Mouse (Mus musculus): ENCODE data around the gene Pcnt.

The Pcnt gene

DNA sequence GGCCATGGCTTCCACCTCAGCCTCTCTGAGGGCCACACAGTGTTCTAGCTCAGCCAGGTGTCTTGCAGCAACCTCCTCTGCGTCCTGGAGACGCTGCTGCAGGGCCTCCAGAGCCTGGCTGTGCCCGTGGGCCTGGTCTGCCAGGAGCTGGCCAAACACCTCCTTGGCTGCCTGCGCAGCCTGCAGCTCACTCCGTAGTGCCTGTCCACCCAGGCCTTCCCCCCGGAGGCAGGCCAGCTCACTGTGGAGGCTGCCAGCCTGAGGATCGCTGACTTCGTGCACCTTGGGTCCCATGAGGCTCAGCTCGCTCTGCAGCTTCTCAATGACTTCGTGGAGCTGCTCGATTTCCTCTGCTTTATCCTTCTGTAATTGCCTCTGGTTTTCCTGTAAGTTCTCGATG lies 50.0 kb downstream of the Pcnt start:
- no peak for DNase-seq

DNA sequence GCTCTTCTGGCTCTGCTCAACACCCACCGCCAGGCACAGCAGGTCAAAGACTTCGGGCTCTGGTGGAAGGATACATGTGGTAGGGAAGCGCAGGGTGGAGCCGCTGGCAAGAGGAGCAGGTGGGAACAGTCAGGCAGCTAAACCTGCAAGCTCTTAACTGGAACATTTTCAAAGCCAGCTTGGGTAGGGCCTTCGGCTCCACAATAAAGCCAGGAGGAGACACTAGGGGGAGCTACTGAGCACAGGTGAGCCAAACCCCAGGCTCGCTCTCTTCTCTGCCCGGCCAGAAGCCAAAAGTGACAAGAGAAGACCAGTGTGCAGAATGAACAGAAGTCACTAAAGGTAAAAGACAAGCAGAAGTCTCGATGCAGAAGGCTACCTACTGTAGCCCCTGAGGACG lies 50.8 kb downstream of the Pcnt start:
- peak; percentile 53 to 57 for DNase-seq

DNA sequence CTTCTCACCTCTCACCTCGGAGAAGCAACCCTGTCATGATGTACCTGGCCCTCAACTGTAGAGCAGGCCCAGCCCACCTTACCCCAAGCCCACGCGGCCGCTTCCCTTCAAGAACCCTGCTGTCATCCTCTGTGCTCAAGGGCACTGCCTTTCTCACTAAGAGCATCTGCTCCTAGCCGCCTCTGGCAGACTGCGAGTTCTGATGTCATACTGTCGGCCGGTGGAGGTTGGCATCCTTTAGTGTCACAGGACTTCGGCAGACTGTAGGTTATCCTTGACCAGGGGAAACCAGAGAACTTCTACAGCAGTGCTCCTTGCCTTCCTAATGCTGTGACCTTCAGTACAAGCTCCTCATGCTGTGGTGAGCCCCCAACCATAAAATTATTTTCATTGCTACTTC lies 51.4 kb downstream of the Pcnt start:
- DNase-seq = no peak

DNA sequence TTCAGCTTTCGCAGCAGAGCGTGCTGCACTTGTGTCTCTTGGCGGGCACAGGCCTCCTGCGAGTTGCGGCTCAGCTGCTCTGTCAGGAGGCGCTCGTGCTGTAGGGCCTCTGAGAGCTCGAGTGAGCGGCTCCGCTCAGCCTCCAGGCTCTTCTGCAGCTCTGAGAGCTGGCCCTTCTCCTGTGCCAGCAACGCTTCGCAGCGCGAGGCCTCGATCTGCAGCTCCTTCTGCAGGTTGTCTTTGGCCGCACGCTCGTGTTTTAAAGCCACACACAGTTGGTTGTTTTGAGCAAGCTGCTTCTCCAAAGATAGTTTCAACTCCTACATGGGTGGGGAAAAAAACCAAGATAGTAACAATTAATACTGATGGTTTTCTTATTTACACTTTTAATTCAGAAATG lies 67.6 kb downstream of the Pcnt start:
- no peak for DNase-seq

DNA sequence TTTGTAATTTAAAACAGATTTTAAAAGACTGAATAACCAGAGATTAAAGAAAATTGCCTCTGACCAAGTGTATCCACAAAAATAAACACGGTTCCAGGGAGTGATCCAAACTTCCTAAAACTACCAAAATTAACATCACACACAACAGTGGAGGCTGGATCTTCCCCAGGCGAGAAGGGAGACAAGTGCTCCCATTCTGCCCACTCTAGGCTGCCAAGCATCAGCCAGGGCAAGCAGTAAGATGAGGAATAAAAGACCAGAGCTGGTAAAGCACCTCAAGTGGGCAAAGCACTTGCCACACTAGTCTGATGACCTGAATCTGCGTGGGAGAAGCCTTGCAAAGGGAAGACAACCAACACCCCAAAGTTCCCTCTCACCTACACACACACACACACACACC lies 70.8 kb downstream of the Pcnt start:
- no peak for DNase-seq

DNA sequence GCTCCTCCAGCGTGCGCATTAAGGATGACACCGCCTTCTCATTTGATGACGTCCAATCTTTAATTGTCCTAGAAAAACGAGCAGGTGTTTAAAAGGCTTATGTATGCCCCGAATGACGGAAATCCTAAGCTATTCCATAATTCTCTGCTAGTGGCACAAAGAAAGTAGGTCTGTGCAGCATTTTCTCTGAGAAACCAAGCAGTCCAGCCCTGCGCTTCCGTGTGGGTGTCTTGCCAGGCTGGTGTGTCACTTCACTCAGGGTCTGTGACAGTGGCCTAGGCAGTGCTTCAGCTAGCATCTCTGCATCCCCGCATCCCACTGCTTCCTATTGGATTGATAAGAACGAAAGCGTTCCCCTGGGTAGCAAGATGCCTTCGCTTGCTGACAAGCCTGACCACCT lies 73.8 kb downstream of the Pcnt start:
- no peak for DNase-seq

DNA sequence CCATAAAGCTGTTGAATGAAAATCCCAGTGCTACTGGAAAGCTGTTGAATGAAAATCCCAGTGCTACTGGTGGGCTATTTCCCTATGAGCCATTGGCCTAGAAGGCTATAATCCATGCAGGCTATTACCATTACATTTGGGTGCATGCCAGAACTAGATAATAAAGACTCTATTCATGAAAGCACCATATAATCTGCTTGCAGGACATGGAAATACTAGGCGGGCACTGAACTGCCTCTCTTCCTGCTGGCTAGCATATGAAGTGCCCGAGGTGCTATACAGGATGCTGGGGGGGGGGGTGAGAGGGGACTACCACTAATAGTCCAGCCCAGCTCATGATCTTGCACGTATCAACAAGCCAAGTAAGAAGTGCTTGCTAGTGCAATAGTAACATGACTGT lies 79.4 kb downstream of the Pcnt start:
- DNase-seq = no peak

DNA sequence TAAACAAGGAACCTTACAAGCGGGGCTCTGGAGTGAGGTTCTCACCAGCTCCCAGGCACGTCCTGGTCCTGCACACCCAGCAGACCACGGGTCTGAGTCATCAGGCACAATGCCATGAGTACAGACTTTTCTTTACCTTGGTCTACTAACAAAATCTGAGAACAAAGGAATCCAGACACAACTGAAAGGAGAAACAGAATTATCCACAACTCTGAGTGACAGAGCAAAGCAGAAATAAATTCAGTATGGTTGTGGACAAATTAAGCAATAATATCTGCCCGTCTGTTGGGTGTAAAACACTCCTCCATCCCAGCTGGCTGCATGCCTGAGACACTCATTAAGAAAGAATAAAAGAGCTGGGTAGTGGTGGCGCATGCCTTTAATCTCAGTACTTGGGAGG lies 84.1 kb downstream of the Pcnt start:
- DNase-seq = no peak

DNA sequence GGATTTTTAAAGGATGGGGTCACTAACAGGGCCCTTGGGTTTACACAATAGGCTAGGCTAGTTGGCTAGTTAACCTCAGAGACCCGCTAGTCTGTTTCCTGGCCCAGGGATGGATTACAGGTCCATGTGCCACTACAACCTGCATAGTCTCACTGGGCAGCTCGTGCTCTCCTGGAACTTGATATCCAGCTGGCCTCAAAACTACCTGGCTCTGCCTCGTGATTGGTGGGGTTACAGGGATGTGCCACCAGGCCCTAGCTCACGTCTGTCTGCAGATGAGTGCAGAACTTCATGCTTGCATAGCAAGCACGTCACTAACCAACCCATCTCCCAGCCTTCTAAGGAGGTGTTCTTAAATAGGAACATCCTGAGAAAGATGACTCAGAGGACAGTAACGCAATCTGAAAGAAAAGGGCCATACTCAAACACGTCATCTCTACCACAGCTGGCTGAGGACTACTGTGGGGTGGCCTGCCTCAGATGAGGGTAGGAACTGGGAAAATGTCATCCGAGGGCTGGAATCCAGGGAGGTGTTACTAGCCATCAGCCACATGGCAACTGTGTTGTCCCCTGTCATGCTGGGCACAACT lies 85.2 kb downstream of the Pcnt start:
- DNase-seq = no peak

DNA sequence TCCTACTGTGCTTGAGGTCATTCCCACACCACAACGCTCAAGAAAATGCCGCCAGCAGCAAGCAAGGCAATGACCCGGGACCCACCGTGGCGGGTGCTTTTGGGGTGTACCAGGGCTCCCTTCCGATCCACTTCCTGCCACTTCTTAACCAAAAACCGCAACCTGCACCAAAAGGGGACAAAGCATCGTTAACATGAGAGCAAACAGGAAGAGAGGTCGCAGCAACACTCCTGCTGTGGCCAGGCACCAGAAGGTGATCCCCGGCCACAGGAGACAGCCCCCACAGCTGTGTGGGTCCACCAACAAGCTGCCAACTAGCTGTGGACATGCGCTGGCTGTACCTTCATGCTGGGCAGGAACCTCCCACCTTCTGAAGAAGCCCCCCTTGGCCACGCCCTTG lies 87.6 kb downstream of the Pcnt start:
- DNase-seq = no peak

DNA sequence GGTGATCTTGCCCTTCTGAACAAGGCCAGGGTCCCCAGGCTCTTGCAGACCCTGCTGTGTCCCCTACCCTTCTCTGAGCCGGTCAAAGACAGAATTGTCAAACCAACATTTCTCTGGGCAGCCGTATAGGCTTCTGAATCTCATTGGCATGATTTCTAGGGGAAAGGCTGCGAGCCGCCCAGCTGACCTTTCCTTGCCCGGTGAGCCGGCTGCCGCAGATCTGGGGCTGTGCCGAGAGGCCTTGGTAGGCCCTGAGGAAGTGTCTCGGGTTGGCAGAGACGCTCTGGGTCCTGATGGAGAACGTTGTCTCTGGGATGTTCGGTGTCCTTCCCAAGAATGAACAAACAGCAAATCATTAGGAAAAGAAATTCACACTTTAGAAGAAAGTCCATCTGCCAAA lies 88.6 kb downstream of the Pcnt start:
- no peak for DNase-seq

DNA sequence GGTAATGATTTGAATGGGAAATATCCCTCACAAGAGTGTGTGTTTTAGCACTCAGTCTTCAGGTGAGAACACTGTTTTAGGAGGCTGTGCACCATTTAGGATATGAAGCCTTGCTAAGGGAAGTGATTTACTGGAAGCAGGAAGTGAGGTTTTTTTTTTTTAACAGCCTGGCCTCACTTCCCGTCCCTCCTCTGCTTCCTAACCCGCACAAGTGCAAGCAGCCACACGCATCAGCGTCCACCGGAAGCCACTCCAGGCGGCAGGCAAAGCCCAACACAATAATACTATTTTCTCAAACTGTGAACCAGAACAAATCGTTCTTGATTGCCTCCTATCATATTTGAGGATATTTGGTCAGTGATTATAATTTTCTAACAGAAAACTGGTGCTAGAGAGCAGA lies 90.6 kb downstream of the Pcnt start:
- DNase-seq = no peak

DNA sequence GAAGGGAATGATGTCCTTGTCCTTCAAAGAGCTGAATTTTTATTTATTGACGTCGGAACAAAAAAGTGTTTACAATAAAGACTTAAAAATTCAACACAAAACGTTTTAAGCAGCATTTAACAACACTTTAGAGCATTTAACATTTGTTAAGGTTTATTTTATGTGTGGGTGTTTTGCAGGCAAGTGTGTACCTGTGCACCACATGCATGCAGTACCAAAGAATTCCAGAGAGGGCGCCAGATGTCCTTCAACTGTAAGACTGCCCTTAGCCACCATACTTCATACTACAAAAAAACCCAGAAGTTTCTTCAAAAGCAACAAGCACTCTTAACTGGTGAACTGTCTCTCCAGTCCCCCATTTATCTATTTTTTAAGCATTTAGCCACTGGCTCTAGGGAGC lies 96.0 kb downstream of the Pcnt start:
- peak; percentile 59 to 61 for DNase-seq

DNA sequence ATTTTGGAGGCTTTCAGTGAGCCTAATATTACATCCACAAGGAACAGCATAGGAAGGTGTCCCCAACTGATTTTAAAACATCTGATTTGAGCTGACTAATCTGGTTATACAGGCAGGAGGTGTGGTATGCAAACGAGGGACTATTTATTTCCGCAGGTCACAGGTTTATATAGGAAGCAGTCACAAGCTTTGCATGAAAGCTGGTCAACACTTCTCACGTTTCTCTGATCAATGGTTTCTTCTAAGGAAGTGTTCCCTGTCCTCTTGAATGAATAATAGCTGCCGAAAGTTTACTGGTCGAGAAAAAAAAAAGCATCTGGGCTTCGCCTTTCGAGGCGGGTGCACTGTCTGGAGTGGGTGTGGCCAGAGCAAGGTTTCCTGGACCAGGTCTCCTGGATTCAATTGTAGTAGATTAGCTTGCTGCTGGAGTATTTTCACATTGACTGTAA lies 96.5 kb downstream of the Pcnt start:
- no peak for DNase-seq

DNA sequence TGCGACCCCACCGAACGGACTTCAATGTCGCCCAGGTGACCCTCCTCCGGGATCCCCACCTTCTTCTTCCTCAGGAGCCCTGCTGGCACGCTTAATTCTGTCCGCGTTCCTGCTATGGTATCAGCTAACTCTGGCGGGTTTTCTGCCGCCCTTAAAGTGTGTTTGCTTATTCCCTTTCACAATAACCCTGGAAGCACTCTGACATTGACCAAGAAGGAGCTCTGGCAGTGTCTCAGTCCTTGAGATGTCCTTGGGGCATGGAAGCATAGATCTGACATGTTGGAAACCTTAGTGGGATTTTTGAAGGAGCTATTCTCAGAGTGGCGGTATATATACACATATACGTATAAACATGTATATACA lies 97.1 kb downstream of the Pcnt start:
- DNase-seq = no peak

DNA sequence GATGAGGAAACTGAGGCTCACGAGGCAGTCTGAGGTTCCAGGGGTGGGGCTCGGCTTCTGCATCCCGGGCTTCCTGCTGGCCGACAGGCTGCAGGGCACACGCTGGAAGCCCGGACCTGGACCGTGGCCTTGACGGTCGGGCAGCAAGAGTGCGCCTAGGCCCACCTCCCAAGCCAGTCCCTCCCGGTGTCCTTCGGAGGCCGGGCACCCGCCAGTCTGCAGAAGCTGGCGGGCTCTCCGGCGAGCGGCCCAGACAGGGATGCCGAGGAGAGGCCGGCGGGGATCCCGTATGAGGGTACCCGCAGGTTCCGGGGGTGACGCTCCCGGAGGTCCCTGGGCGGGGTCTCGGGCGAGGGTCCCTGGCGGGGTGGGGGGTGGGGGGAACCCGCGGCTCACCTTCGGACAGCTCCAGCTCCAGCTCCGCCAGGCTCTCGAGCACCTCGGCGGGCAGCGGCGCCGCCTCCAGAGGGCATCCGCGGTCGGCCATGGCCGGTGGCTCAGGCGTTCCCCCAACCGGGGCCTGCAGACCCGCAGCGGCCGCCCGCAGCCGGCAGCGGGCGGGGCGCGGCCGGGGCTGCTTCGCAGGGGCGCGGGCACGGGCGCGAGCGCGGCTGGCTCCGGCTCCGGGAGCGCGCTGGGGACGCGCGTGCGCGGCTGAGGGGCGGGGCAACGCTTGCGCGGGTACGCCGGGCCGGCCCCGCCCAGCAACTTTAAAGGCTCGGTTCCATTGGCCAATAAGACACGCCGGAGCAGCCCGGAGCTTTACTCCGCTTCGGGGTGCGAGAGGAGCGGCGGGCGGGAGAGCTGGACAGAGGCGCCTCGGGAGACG lies 97.7 kb downstream of the Pcnt start, which contains the start of gene Dip2a:
Gene Dip2a (minus strand): TSS at position 581 of the 829 bp plus-strand sequence.
- DNase-seq = peak; percentile 95 to 97

DNA sequence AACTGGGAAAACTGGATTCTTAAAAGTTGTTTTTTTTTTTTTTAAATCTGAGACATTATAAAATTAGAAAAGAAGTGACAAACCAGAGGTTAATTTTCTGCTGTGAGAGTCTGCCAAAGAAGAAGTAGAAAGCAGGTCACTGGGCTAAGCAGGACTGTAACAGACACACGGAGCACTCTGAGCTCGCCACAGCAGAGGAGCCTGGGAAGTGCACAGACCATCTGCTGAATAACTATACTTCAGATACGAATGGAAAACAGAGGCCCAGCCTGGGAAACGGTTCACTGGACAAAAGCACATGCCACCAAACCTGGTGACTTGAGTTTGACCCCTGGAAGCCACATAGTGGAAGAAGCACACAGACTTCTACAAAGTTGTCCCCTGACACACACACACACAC lies 108.2 kb downstream of the Pcnt start:
- DNase-seq = peak in 1 of 2 experiments; percentile 39

DNA sequence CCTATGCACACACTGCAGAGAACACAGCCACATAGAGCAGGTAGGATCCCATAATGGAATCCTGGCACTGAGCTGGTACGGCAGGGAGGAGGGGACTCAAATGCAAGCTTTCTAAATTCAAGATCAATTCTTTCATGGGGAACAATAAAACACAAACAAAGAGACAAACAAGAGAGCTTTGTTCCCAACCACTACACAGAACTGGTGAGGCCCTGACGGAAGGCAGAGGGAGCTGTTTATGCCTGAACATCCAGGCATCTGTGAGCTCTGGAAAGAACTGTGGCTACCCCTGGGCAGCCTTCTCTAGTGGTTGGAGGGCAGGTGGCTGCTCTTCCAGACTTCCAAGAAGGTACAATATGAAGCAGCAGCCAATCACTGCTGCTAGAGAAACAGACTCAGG lies 110.5 kb downstream of the Pcnt start:
- DNase-seq = no peak

DNA sequence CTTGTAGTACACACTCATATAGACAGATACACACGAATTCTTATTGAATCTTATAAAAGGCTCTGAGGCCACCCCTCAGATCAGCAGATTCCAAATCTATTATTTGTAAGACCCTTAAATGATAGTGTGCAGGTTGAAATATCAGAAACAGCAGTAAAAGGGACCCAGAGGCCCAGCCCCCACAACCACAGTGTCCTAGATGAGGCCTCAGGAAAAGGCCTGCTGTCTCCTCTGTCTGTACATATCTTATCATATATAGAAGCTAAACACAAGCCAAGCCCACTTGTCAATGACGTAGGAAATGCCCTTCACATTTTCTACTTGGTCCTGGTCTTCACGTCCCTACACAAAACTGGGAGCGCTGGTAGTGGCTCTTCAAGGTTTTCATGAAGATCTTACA lies 113.5 kb downstream of the Pcnt start:
- no peak for DNase-seq

DNA sequence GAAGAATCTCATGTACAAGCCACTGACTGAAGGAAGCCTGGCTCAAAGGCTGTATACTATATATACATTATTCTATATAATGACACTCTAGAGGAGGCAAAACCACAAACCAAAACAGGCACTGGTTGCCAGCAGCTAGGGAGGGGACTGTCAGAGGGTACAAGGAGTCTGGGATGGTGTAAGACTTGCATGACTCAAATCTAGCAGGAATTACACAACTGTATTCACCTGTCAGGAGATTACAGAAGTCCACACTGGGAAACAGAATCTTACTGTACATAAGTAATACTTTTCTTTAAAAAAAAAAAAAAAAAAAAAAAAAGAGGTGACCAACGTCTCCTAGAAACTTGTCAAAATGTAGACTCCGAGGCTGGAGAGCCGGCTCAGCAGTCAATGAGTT lies 114.0 kb downstream of the Pcnt start:
- no peak for DNase-seq

DNA sequence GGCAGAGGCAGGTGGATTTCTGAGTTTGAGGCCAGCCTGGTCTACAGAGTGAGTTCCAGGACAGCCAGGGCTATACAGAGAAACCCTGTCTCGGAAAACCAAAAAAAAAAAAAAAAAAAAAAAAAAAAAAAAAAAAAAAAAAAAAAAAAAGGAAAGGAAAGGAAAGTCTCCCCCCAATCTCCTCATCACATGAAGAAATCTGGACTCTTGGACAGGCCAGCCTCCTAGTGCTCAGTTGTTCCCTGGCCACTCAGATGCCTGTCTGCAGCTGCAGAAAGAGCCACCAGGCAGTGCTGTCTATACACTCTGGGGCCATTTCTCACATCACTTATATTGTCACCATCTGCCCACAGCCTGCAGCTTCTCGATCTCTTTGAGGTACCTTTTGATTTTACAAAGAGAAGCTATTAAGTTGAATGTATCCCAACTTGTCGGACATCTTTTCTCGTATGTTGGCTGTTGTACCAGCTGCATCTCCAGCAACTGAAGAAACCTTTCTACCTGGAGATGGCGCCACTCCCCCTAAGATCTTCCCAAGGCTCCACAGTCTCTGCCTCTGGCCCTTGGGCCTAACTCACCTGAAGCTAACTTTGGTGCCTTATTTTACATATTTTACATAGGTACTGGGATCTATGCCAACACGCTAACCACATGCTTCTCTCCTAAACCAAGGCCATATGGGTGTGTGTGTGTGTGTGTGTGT lies 116.1 kb downstream of the Pcnt start:
- peak; percentile 37 to 39 for DNase-seq

DNA sequence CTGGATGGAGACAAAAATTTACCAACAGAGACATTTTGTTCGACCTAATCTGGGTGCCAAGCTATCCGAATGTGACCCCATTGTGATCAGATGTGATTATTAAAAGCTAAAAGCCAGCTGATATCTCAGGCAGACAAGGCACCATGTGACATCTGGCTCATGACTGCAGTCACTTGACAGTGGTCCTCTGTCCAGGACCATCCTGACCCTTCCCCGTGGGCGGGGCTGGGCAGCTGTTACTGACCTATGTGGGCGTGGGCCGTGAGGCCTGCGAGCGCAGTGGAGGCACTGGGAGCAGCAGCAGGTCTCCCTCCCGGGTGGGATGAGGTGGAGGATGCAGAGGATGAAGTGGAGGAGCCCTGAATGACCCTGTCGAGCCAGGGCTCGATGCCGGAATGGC lies 125.0 kb downstream of the Pcnt start:
- DNase-seq = no peak

DNA sequence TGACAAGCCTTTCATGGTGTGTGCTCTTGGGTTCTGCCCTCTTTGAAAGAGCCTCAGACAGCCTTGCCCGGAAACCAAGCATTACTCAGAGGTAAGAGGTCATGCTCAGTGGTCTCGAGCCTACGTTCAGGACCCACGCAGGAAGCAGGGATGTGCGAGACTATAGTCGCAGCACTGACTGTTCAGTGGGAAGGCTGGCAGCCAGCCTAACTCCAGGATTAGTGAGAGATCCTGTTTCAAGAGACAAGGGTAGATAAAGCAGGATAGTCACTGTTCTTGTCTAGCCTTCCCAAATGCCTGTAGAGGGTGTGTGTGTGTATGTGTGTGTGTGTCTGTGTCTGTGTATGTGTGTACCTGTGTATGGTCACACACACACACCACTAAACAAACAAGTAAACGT lies 126.4 kb downstream of the Pcnt start:
- no peak for DNase-seq

DNA sequence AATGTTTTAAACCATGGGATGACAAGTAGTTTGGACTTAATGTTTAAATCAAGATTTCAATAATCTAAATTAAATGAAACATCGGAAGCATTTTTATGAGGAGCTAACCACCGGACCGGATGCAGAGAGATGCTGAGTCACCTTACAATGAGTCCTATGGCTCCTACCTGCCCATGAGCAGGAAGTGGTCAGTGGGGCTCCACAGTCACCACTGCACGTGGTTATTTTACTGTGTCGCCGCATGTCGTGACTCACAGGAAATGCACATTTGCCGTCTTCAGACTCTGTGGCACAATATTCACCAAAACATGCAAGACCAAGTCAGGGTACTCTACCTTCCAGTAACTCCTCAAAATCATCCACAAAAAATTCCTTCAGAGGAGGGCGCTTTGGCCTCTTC lies 135.8 kb downstream of the Pcnt start:
- DNase-seq = no peak

Data from cerebellum, postnatal 36 days (tissue).